Mouse (Mus musculus): ENCODE measurements around the gene Nlgn3. TPM values are rescaled to one million over a fixed set of nuclear protein-coding genes. Genes with fewer than 3 reads are reported as not detected.

Nlgn3 gene
- total RNA-seq (2021), result 10 to 100 TPM in 1 of 2 experiments, 1 to 10 TPM in 1; 5.7 to 15.9 TPM
- long read RNA-seq, experiment 1, full-length matches to known transcripts, result 1 of 3 reads
- long read RNA-seq, experiment 1, partial matches to known transcripts, result 0 of 3 reads
- long read RNA-seq, experiment 1, other reads (novel, unspliced or antisense), result 2 of 3 reads
- long read RNA-seq, experiment 2, partial matches to known transcripts, result 0 of 4 reads
- long read RNA-seq, experiment 2, other reads (novel, unspliced or antisense), result 4 of 4 reads

- no peak for DNase-seq (ENCODE audit: low spot score in 2 of 2)
These were observed at the start of gene Nlgn3 for GRCm38 (mm10) chrX:101299055-101299454. TSS of gene Nlgn3 (plus strand) at chrX:101299168.

GRCm38 (mm10) chrX:101253952-101254729 lies 44.8 kb upstream of the Nlgn3 start, which contains the start of gene Foxo4:
TSS of gene Foxo4 (plus strand) at chrX:101254528.
- peak; percentile 68 to 70 for DNase-seq (ENCODE audit: low spot score in 2 of 2)

- DNase-seq (ENCODE audit: low spot score in 2 of 2), result peak; percentile 14 to 22
These were observed 44.2 kb upstream of the Nlgn3 start for GRCm38 (mm10) chrX:101254740-101255139.

- no peak for DNase-seq (ENCODE audit: low spot score in 2 of 2)
These were observed 42.4 kb upstream of the Nlgn3 start for GRCm38 (mm10) chrX:101256603-101257002.

GRCm38 (mm10) chrX:101260441-101261325 lies 38.3 kb upstream of the Nlgn3 start:
- no peak for DNase-seq (ENCODE audit: low spot score in 2 of 2)

- DNase-seq (ENCODE audit: low spot score in 2 of 2), result no peak
These were observed 35.1 kb upstream of the Nlgn3 start, which contains the start of gene Gm614 for GRCm38 (mm10) chrX:101263892-101264291. TSS of gene Gm614 (minus strand) at chrX:101263992.

- DNase-seq (ENCODE audit: low spot score in 2 of 2), result no peak
These were observed 32.3 kb upstream of the Nlgn3 start for GRCm38 (mm10) chrX:101266631-101267030.

GRCm38 (mm10) chrX:101268025-101268754 lies 30.8 kb upstream of the Nlgn3 start, which contains the start of gene Il2rg:
TSS of gene Il2rg (minus strand) at chrX:101268255.
- no peak for DNase-seq (ENCODE audit: low spot score in 2 of 2)

- DNase-seq (ENCODE audit: low spot score in 2 of 2), result no peak
These were observed 30.2 kb upstream of the Nlgn3 start, which contains the start of gene Gm20489 for GRCm38 (mm10) chrX:101268755-101269124. TSS of gene Gm20489 (minus strand) at chrX:101269023.

- DNase-seq (ENCODE audit: low spot score in 2 of 2), result no peak
These were observed 25.6 kb upstream of the Nlgn3 start for GRCm38 (mm10) chrX:101273410-101273809.

- peak; percentile 76 to 80 for DNase-seq (ENCODE audit: low spot score in 2 of 2)
These were observed 24.9 kb upstream of the Nlgn3 start, which contains the start of gene Med12 for GRCm38 (mm10) chrX:101273875-101274738. TSS of gene Med12 (plus strand) at chrX:101274030.

- DNase-seq (ENCODE audit: low spot score in 2 of 2), result no peak
These were observed 16.2 kb upstream of the Nlgn3 start for GRCm38 (mm10) chrX:101282813-101283212.

- DNase-seq (ENCODE audit: low spot score in 2 of 2), result peak; percentile 31 to 41
These were observed 13.4 kb upstream of the Nlgn3 start for GRCm38 (mm10) chrX:101285534-101285933.

GRCm38 (mm10) chrX:101285953-101286670 lies 12.9 kb upstream of the Nlgn3 start:
- no peak for DNase-seq (ENCODE audit: low spot score in 2 of 2)

GRCm38 (mm10) chrX:101287543-101287942 lies 11.4 kb upstream of the Nlgn3 start:
- no peak for DNase-seq (ENCODE audit: low spot score in 2 of 2)

GRCm38 (mm10) chrX:101288432-101288831 lies 10.5 kb upstream of the Nlgn3 start:
- no peak for DNase-seq (ENCODE audit: low spot score in 2 of 2)

- no peak for DNase-seq (ENCODE audit: low spot score in 2 of 2)
These were observed 9.9 kb upstream of the Nlgn3 start for GRCm38 (mm10) chrX:101289037-101289436.

GRCm38 (mm10) chrX:101290111-101290510 lies 8.9 kb upstream of the Nlgn3 start:
- no peak for DNase-seq (ENCODE audit: low spot score in 2 of 2)
